Mouse (Mus musculus) layer of hippocampus, postnatal 36 days (tissue): ENCODE data around the gene Emsy. TPM values are rescaled to one million over a fixed set of nuclear protein-coding genes. Genes with fewer than 3 reads are reported as not detected.

Experiments used
- DNase-seq, 2 experiments: peaks; one replicate each; pipeline ENCODE4 v3.0.0; 2022
- total RNA-seq, 2 experiments: library from RNA; stranded (reverse); gene quantifications; 2 replicates each; pipeline ENCODE4 v1.2.3; 2021

Emsy gene
- total RNA-seq, 2 experiments from 2014 or later: 65.7 to 78.1 TPM

- no peak for DNase-seq
Measured at GRCm38 (mm10) chr7:98541564-98541963, 115.0 kb downstream of the Emsy start.

GRCm38 (mm10) chr7:98540879-98541278 lies 115.7 kb downstream of the Emsy start:
- DNase-seq: no peak

GRCm38 (mm10) chr7:98537967-98538573 lies 118.5 kb downstream of the Emsy start:
- DNase-seq: no peak

GRCm38 (mm10) chr7:98537210-98537966 lies 119.2 kb downstream of the Emsy start:
- DNase-seq: no peak

Other genes with a start within 250 kb of the Emsy start
- not detected for gene Gucy2d, start 216.4 kb downstream of the Emsy start, total RNA-seq
- gene Lrrc32, start 167.5 kb downstream of the Emsy start, total RNA-seq: 1 to 10 TPM; 1.6 to 1.8 TPM
- 10 to 100 TPM; 75.9 to 77.2 TPM for gene Thap12, start 46.3 kb upstream of the Emsy start, total RNA-seq
- 1 to 10 TPM; 1.6 to 2.0 TPM for gene Wnt11, start 178.3 kb upstream of the Emsy start, total RNA-seq